Mouse (Mus musculus) cortical plate, adult 2 months (tissue): ENCODE results near the gene Tap2.

ENCODE experiments used
- CTCF ChIP-seq: fragments of 200-500 bp; IDR thresholded peaks from 2 replicates; pipeline ENCODE4 v1.5.1; 2011; ENCODE audit warnings: mild to moderate bottlenecking, control low read depth, low read length; ENCODE audit not compliant: insufficient read depth; ENCODE audit errors: extremely low read depth
- POLR2A ChIP-seq: fragments of 200-500 bp; IDR thresholded peaks from 2 replicates; pipeline ENCODE4 v1.6.1; 2011; ENCODE audit warnings: mild to moderate bottlenecking, low read length, control low read depth; ENCODE audit not compliant: insufficient read depth; ENCODE audit errors: extremely low read depth

GRCm38 (mm10) chr17:34261502-34261901, 58.2 kb downstream of the Tap2 start:
- TF ChIP-seq CTCF (no peak), POLR2A (no peak)
